ENCODE assay signal across 21 mouse cellular contexts in the genomic region with DNA sequence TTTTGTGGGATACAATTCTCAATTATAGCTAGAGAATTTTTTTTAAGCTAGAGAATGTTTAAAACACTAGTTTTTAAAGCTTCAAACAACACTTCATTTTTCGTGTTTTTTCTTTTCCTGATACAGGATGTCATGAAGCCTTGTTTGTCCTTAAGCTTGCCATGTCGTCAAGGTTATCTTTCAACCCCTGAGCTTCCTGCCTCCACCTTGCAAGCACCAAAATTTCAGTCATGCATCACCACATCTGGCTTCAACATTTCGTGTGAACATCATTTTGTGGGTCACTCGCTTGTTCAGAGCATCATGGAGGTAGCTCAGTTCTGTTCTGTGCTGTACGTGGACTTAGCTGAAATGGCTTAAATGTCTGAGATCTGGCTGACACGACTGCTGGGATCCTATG.
"Had no signal": no experiment of that assay in that cellular context is flagged by ENCODE, and none has a peak within 500 bp of the region (broad histone marks: within the 10 kb centered on the region; RNA-seq: fewer than 3 reads in every experiment).

No protein-coding gene starts in this region.

- H3K27me3 ChIP-seq: kidney, embryonic 15.5 days; limb, embryonic 12.5 days; limb, embryonic 15.5 days; midbrain, embryonic 15.5 days; stomach, embryonic 15.5 days had no signal

- H3K36me3 ChIP-seq: kidney, embryonic 15.5 days; limb, embryonic 12.5 days; limb, embryonic 15.5 days; midbrain, embryonic 12.5 days; midbrain, embryonic 15.5 days; neural tube, embryonic 13.5 days; stomach, embryonic 15.5 days had no signal

- H3K4me1 ChIP-seq: kidney, embryonic 15.5 days; limb, embryonic 12.5 days; limb, embryonic 15.5 days; midbrain, embryonic 12.5 days; midbrain, embryonic 15.5 days; stomach, embryonic 15.5 days had no signal

- H3K9ac ChIP-seq: kidney, embryonic 15.5 days; limb, embryonic 12.5 days; limb, embryonic 15.5 days; liver, embryonic 14.5 days; liver, postnatal 0 days; lung, embryonic 14.5 days; midbrain, embryonic 12.5 days; midbrain, embryonic 15.5 days; neural tube, embryonic 13.5 days; stomach, embryonic 15.5 days had no signal

- H3K9me3 ChIP-seq: kidney, embryonic 15.5 days; limb, embryonic 12.5 days; limb, embryonic 15.5 days; midbrain, embryonic 12.5 days; midbrain, embryonic 15.5 days; neural tube, embryonic 13.5 days; stomach, embryonic 15.5 days had no signal

- H3K4me3 ChIP-seq: kidney, embryonic 15.5 days; limb, embryonic 12.5 days; limb, embryonic 15.5 days; midbrain, embryonic 12.5 days; midbrain, embryonic 15.5 days; neural tube, embryonic 13.5 days; stomach, embryonic 15.5 days had no signal

- H3K27ac ChIP-seq: kidney, embryonic 15.5 days; limb, embryonic 12.5 days; limb, embryonic 15.5 days; liver, embryonic 14.5 days; macrophage; midbrain, embryonic 12.5 days; midbrain, embryonic 15.5 days; neural tube, embryonic 13.5 days; stomach, embryonic 15.5 days had no signal

- DNase-seq: kidney, adult 8-10 months; kidney, postnatal 10 days; kidney, postnatal 4 days; left cerebral cortex, postnatal 4 days; liver, postnatal 0 days; lung, embryonic 14.5 days; retina, postnatal 1 day; right cerebral cortex, postnatal 25 days; spleen, adult 18-20 months; thymus, postnatal 4 days had no signal

- H3K4me2 ChIP-seq: kidney, embryonic 15.5 days; limb, embryonic 12.5 days; limb, embryonic 15.5 days; liver, embryonic 11.5 days; lung, embryonic 14.5 days; midbrain, embryonic 12.5 days; midbrain, embryonic 15.5 days; neural tube, embryonic 13.5 days; stomach, embryonic 15.5 days had no signal

- ATAC-seq: liver, postnatal 0 days; lung, postnatal 0 days; midbrain, embryonic 15.5 days had no signal
